Mouse (Mus musculus): Measurements from ENCODE around the gene Crybb2.

DNA sequence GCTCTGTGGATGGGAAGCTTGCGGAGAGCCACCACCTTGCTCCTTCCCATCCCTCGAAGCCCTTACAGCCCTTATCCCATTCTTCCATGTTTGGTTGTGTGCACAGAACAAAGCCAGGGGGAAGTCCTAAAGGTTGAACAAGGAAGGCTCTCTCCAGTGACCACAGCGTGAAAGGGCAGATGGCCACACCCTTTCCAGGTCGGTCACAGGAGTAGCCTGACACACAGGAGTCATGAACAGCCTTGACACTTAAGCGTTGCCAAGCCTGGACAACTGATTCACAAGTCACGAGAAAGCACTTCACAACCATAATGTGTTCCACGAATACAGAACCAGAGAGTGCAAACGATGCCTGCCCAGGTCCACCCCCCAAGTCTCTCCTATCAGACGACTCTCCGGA is 58.0 kb downstream of the Crybb2 start:
- TF ChIP-seq HCFC1 (IDR thresholded peaks at IDR 0.05; ENCODE audit: borderline replicate concordance, insufficient read depth, low read length), result no peak
- TF ChIP-seq ZC3H11A (IDR thresholded peaks at IDR 0.05; ENCODE audit: borderline replicate concordance, low read depth, low read length), result no peak
- no peak for TF ChIP-seq CHD2 (IDR thresholded peaks at IDR 0.05; ENCODE audit: low read depth, low read length)

Data from ES-E14 (cell line).